Comparison of ENCODE assay signal across 12 mouse cellular contexts in the genomic region with DNA sequence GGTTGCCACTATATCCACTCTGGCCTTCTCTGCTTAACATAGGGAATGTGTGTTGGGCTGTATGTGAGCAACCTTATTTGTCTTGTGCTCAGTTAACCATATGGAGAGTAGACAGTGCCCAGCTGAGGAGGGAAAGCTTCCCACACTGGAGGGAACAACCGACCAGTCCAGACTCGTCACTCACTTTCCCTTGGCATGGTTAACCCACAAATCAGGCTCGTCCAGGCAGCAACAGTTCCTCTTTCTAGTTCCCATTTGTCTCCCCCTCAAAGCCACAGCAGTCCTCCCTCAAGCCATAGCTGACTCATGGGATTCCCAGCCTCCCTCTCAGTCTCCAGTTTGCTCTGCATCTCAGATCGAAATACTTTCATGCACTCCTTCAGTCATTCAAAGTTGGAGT. TPM values are rescaled to one million over a fixed set of nuclear protein-coding genes. Genes with fewer than 3 reads are reported as not detected.
A peak's percentile ranks its signal among the peaks of the same experiment; 100 is the strongest.
DNase-seq lines count a peak whose midpoint lies in the region; ATAC-seq lines count a peak whose summit lies in the region.
"Had no signal": no experiment of that assay in that cellular context is flagged by ENCODE, and none has a peak within 500 bp of the region (broad histone marks: within the 10 kb centered on the region; RNA-seq: fewer than 3 reads in every experiment).

No protein-coding gene starts in this region.

- no peaks in the 10 kb centered on the region for H3K36me3 ChIP-seq in heart, embryonic 10.5 days
- no peaks in the 10 kb centered on the region for H3K36me3 ChIP-seq in forebrain, embryonic 12.5 days (replicated peaks)
- H3K36me3 ChIP-seq: forebrain, embryonic 10.5 days; hindbrain, embryonic 15.5 days; neural tube, embryonic 12.5 days had no signal

- H3K27ac ChIP-seq in heart, embryonic 10.5 days, result no peak overlapping the region
- H3K27ac ChIP-seq in forebrain, embryonic 12.5 days, result no peak overlapping the region
- H3K27ac ChIP-seq: forebrain, embryonic 10.5 days; hindbrain, embryonic 15.5 days; neural tube, embryonic 12.5 days had no signal

- H3K4me3 ChIP-seq in heart, embryonic 10.5 days, result no peak overlapping the region
- H3K4me3 ChIP-seq in forebrain, embryonic 12.5 days (replicated peaks), result no peak overlapping the region
- H3K4me3 ChIP-seq: forebrain, embryonic 10.5 days; hindbrain, embryonic 15.5 days; neural tube, embryonic 12.5 days had no signal

- no peaks in the 10 kb centered on the region for H3K9me3 ChIP-seq in heart, embryonic 10.5 days
- H3K9me3 ChIP-seq in forebrain, embryonic 12.5 days, result no peaks in the 10 kb centered on the region
- H3K9me3 ChIP-seq: forebrain, embryonic 10.5 days; hindbrain, embryonic 15.5 days; neural tube, embryonic 12.5 days had no signal

- WGBS in heart, embryonic 10.5 days, result 47% methylated on average over 4 of the region's 4 CpGs
- 66% methylated on average over 4 of the region's 4 CpGs for WGBS in forebrain, embryonic 12.5 days

- peaks cover 8% of the 10 kb centered on the region; the same call in 1 of the 2 replicates for H3K4me1 ChIP-seq in heart, embryonic 10.5 days
- H3K4me1 ChIP-seq in forebrain, embryonic 12.5 days, result peaks cover 5% of the 10 kb centered on the region; the same call in 1 of the 2 replicates

- ATAC-seq in common myeloid progenitor, adult 5-6 weeks (replicated peaks; ENCODE audit: low read depth, poor library complexity, severe bottlenecking), result peak; percentile 91
- peak; percentile 88 for ATAC-seq in megakaryocyte progenitor cell, adult 5-6 weeks (replicated peaks; ENCODE audit: poor library complexity)
- no peak for ATAC-seq in forebrain, embryonic 12.5 days (ENCODE audit: low FRiP score)
- ATAC-seq: CD4-positive, CD25-positive, alpha-beta regulatory T cell, adult 4 months had no signal

- no peak overlapping the region for H3K9ac ChIP-seq in forebrain, embryonic 12.5 days
- H3K9ac ChIP-seq: hindbrain, embryonic 15.5 days; neural tube, embryonic 12.5 days had no signal

- peaks cover 9% of the 10 kb centered on the region for H3K27me3 ChIP-seq in heart, embryonic 10.5 days (ENCODE audit: insufficient read depth, poor library complexity, severe bottlenecking)
- H3K27me3 ChIP-seq in forebrain, embryonic 12.5 days, result peaks cover 6% of the 10 kb centered on the region; the same call in 1 of the 2 replicates
- H3K27me3 ChIP-seq: hindbrain, embryonic 15.5 days; neural tube, embryonic 12.5 days had no signal

- H3K4me2 ChIP-seq in forebrain, embryonic 12.5 days, result no peak overlapping the region
- H3K4me2 ChIP-seq: hindbrain, embryonic 15.5 days; neural tube, embryonic 12.5 days had no signal

- DNase-seq in heart, adult 11 months, result peak; percentile 97
- DNase-seq in heart, embryonic 10.5 days (ENCODE audit: low spot score), result no peak
- DNase-seq in right cerebral cortex, adult 18-20 months, result peak; percentile 41
- no peak for DNase-seq in right cerebral cortex, postnatal 14 days
- no peak for DNase-seq in embryo, embryonic 11 days

RNA-seq across cellular contexts. Expression of gene Mfsd6, which starts 4.7 kb away (rescaled TPM):
- polyA plus RNA-seq in heart, embryonic 10.5 days (2016; fragmentation: Nextera tagmentation; extraction: Ambion mirVana), result 2.0 and 2.2 TPM in 2 replicates
- 6.8 and 14.7 TPM in 2 replicates for total RNA-seq in common myeloid progenitor, adult 5-6 weeks (2017)
- total RNA-seq in megakaryocyte progenitor cell, adult 5-6 weeks (2015), result 5.4 and 6.2 TPM in 2 replicates
- 3.5 and 5.0 TPM in 2 replicates for total RNA-seq in megakaryocyte progenitor cell, adult 5-6 weeks (2017)
- polyA plus RNA-seq in forebrain, embryonic 12.5 days (2016; fragmentation: Nextera tagmentation; extraction: Ambion mirVana), result 3.9 and 4.0 TPM in 2 replicates

Comparison
In these comparisons a context has a peak if more than half of its experiments do, and no peak if none do; other contexts are left out.
1. DNase-seq: peak in heart, adult 11 months (single experiment) and right cerebral cortex, adult 18-20 months (single experiment); none in heart, embryonic 10.5 days (single experiment), right cerebral cortex, postnatal 14 days (single experiment) and embryo, embryonic 11 days (single experiment).